Mouse (Mus musculus): ENCODE results near the gene Gba2. TPM values are rescaled to one million over a fixed set of nuclear protein-coding genes. Genes with fewer than 3 reads are reported as not detected.

Gene Gba2
- polyA plus RNA-seq, 1 experiment from 2014 or later: 16.1 TPM

DNA sequence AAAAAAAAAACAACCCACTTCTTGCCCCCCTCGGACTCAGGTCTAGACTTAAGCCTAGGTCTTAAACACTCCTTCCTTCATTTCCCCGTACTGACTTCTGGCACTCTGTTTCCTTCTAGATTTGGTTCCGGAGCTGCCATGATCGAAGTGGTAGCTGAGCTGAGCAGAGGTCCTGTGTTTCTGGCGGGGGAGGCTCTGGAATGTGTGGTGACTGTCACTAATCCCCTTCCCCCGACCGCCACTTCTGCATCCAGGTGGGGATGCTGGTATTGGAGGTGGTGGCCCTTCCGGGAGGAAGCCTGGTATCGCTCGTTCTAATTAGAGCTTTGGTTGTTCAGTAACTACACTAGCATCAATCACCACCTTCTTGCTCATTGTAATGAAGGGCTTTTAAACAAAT is 583 bp upstream of the Gba2 start:
- WGBS: 3% methylated on average over 10 of the region's 10 CpGs
- Histone ChIP-seq H3K4me3 (replicated peaks) (peak overlapping the region; percentile 79), H3K27ac (0 out of 2 replicates have a peak overlapping the region, but pooled peaks have one; percentile 89), H3K9ac (peak overlapping the region; percentile 71), H3K36me3 (peaks cover 29% of the 10 kb centered on the region), H3K9me3 (no peaks in the 10 kb centered on the region), H3K27me3 (replicated peaks) (no peaks in the 10 kb centered on the region), H3K4me1 (peaks cover 30% of the 10 kb centered on the region), H3K4me2 (peak overlapping the region; percentile 93)
- no peak for ATAC-seq (ENCODE audit: insufficient read depth, low FRiP score, low read depth)

DNA sequence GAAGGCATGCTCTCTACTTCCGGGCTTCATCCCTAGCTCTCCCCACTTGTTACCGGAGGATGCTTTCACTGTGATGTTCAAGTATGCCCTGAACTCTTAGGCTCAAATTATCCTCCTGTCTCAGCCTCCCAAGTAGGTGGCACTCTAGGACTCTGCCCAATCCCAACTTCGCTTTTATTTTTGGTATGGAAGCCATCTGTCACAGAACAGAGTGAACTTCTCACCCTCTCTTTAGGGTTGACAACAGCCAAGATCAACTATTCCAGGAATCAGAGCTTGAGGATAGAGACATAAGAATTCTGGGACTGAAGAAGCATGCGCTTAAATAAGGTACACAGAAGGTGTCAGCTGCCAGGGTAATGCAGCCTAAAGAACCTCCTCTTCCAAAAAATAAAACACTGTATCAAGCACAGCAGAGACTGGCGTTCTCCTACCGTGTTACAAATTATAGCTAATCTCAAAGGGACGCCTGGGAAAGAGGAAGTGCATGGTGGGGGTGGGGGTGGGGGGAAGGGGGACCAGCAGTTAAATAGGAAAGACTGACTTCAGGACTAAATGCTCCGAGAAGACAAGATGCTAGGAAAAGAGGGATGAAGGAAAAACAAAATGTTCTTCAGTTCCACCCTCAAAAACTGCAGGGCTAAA is 1.3 kb downstream of the Gba2 start:
- Histone ChIP-seq H3K9me3 (no peaks in the 10 kb centered on the region), H3K4me3 (replicated peaks) (peak overlapping the region; percentile 79), H3K9ac (peak overlapping the region; percentile 71; the same call in 1 of the 2 replicates), H3K36me3 (peaks cover 21% of the 10 kb centered on the region), H3K27ac (no peak overlapping the region), H3K4me1 (peaks cover 30% of the 10 kb centered on the region), H3K4me2 (peak overlapping the region; percentile 93), H3K27me3 (replicated peaks) (no peaks in the 10 kb centered on the region)
- no peak for ATAC-seq (ENCODE audit: insufficient read depth, low FRiP score, low read depth)
- WGBS: 31% methylated on average over 8 of the region's 8 CpGs

DNA sequence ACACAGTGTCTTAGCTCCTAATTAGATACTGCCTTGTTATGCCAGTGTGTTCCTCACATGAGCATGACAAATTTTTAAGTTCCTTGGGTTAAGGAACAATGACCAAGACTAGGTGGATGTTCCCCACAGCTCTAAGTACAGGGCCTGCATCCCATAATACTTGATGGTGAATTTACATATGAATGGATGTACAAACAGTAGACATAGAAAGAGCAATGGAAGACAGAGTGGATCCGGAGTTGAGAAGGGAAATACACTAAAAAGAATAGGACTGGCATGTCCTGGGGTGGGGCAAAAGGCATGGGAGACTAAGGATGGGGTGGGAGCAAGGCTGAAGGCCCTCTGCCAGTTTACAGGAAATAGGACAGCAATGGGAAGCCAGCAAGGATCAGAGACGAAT is 3.3 kb downstream of the Gba2 start:
- no peak overlapping the region for H3K4me2 ChIP-seq
- no peaks in the 10 kb centered on the region for H3K27me3 ChIP-seq (replicated peaks)
- H3K9ac ChIP-seq: no peak overlapping the region
- H3K4me3 ChIP-seq (replicated peaks): no peak overlapping the region
- no peaks in the 10 kb centered on the region for H3K9me3 ChIP-seq
- 74% methylated on average over 2 of the region's 2 CpGs for WGBS
- H3K27ac ChIP-seq: no peak overlapping the region
- peaks cover 24% of the 10 kb centered on the region for H3K36me3 ChIP-seq
- no peak for ATAC-seq (ENCODE audit: insufficient read depth, low FRiP score, low read depth)
- H3K4me1 ChIP-seq: peaks cover 30% of the 10 kb centered on the region

DNA sequence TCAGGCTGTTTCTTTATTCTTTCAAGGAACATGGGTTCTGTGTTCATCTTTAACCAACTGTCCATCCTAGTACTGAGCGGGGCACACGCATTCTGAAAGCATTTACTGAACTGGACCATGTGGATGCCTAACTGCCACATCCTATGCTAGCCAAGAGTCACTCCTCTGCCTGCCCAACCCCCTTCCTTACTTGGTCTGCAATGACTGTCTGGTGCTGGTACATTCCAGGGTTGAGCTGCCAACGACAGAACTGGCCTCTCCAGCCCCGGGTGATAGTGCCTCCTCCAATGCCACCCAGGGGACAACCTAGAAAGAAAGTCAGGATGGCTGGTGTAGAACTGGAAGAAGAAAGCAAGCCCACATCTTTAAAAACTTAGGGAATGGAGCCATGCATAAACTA is 5.1 kb downstream of the Gba2 start:
- Histone ChIP-seq H3K27ac (no peak overlapping the region), H3K4me1 (peaks cover 19% of the 10 kb centered on the region), H3K9me3 (no peaks in the 10 kb centered on the region), H3K9ac (no peak overlapping the region), H3K27me3 (replicated peaks) (no peaks in the 10 kb centered on the region), H3K4me3 (replicated peaks) (no peak overlapping the region), H3K36me3 (peaks cover 38% of the 10 kb centered on the region), H3K4me2 (no peak overlapping the region)
- 88% methylated on average over 4 of the region's 4 CpGs for WGBS
- ATAC-seq (ENCODE audit: insufficient read depth, low FRiP score, low read depth): no peak

DNA sequence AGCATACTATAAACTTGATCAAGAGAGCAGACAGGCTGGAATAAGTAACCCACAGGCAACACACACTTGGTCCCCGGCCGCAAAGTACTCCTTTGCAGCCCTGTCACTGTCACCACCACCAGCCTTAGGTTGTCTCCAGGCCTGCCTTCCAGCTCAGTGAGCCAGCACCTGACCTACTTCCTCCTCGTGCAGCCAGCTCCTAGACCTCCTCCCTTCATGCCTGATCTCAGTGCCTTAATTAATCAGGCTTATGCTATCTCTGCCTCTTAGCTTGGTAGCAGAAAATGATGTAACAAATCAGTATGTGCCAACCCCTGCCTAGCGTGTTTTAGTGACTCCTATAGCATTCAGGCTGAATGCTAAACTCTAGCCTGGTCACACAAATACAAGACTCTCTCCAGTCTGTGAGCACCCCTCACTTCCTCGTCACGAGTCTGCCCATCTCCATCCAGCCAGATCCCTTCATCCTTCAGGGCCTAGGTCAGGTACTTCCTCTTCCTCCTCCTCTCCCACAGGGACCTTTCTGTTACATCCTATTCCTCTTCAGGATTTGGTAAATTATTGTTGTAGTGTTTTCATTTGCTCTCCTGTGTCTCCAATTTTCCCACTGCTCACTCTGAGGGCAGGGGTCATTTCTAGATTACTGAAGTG is 7.2 kb downstream of the Gba2 start:
- ATAC-seq (ENCODE audit: insufficient read depth, low FRiP score, low read depth): no peak
- WGBS: 81% methylated on average over 6 of the region's 6 CpGs
- no peaks in the 10 kb centered on the region for H3K9me3 ChIP-seq
- H3K4me3 ChIP-seq (replicated peaks): no peak overlapping the region
- H3K4me2 ChIP-seq: no peak overlapping the region
- peaks cover 5% of the 10 kb centered on the region; the same call in 1 of the 2 replicates for H3K4me1 ChIP-seq
- H3K9ac ChIP-seq: no peak overlapping the region
- no peaks in the 10 kb centered on the region for H3K27me3 ChIP-seq (replicated peaks)
- H3K36me3 ChIP-seq: peaks cover 58% of the 10 kb centered on the region
- no peak overlapping the region for H3K27ac ChIP-seq

DNA sequence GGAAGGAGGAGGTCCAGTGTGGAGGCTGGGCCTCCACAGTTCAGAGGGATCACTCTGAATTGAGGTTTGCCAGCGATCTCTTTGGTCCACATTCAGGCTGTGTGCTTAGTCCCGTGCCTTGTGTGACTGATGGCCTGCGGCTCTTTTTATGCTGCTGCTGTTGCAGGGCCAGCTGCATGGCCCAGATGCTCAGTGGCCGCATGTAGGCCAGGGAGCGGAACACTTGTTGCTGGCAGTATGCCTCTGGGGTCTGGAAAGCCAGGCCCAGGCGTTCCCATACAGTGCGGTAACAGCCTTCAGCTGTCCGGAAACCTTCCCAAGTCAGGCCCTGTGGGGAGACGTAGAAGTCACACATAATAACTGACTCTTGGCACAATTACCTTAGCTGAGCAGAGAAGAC is 11.5 kb downstream of the Gba2 start:
- peaks cover 74% of the 10 kb centered on the region for H3K36me3 ChIP-seq
- no peaks in the 10 kb centered on the region for H3K27me3 ChIP-seq (replicated peaks)
- no peak for ATAC-seq (ENCODE audit: insufficient read depth, low FRiP score, low read depth)
- no peak overlapping the region for H3K27ac ChIP-seq
- 93% methylated on average over 9 of the region's 9 CpGs for WGBS
- H3K4me2 ChIP-seq: no peak overlapping the region
- H3K4me3 ChIP-seq (replicated peaks): no peak overlapping the region
- H3K4me1 ChIP-seq: peaks cover 12% of the 10 kb centered on the region; the same call in 1 of the 2 replicates
- H3K9me3 ChIP-seq: no peaks in the 10 kb centered on the region
- H3K9ac ChIP-seq: no peak overlapping the region

DNA sequence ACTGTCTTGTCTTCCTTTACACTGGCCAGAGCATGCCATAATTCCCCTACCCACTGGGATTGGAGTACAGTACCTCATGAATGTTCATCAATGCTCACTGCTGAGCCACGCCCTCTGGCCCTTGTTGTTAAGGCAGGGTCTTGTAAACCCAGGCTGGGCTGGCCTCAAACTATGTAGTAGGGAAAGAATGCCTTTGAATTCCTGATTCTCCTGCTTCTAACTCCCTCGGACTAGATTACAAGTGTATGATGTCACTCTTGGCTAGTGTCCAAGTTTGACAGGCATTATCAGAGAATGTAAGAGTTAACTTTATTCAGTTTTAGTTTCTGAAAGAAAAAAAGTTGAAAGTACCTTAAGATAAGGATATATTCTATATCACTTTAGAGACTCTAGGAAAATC is 14.4 kb downstream of the Gba2 start:
- Histone ChIP-seq H3K4me1 (peaks cover 30% of the 10 kb centered on the region), H3K4me3 (replicated peaks) (no peak overlapping the region), H3K9ac (no peak overlapping the region), H3K9me3 (no peaks in the 10 kb centered on the region), H3K36me3 (peaks cover 48% of the 10 kb centered on the region), H3K27ac (no peak overlapping the region), H3K4me2 (no peak overlapping the region), H3K27me3 (replicated peaks) (no peaks in the 10 kb centered on the region)
- no peak for ATAC-seq (ENCODE audit: insufficient read depth, low FRiP score, low read depth)
- WGBS: 38% methylated on average over 2 of the region's 2 CpGs

DNA sequence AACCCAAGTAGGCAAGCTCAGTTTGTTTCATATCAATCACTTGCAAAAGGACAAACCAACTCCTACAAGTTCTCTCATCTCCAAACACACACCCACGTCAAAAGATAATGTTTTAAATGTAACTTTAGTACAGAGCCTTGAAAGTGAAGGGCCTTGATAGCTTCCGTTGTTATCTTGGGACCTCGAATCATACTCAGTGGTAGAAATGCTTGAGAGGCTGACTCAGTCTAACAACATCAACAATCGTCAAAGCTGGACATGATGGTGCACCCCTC is 15.1 kb downstream of the Gba2 start:
- H3K9me3 ChIP-seq: no peaks in the 10 kb centered on the region
- peaks cover 41% of the 10 kb centered on the region for H3K36me3 ChIP-seq
- peak overlapping the region; percentile 78 for H3K4me3 ChIP-seq (replicated peaks)
- no peaks in the 10 kb centered on the region for H3K27me3 ChIP-seq (replicated peaks)
- peak overlapping the region; percentile 36; the same call in 1 of the 2 replicates for H3K9ac ChIP-seq
- peak overlapping the region; percentile 100; the same call in 1 of the 2 replicates for H3K27ac ChIP-seq
- ATAC-seq (ENCODE audit: insufficient read depth, low FRiP score, low read depth): no peak
- H3K4me2 ChIP-seq: peak overlapping the region; percentile 73
- 63% methylated on average over 4 of the region's 4 CpGs for WGBS
- H3K4me1 ChIP-seq: peaks cover 37% of the 10 kb centered on the region

DNA sequence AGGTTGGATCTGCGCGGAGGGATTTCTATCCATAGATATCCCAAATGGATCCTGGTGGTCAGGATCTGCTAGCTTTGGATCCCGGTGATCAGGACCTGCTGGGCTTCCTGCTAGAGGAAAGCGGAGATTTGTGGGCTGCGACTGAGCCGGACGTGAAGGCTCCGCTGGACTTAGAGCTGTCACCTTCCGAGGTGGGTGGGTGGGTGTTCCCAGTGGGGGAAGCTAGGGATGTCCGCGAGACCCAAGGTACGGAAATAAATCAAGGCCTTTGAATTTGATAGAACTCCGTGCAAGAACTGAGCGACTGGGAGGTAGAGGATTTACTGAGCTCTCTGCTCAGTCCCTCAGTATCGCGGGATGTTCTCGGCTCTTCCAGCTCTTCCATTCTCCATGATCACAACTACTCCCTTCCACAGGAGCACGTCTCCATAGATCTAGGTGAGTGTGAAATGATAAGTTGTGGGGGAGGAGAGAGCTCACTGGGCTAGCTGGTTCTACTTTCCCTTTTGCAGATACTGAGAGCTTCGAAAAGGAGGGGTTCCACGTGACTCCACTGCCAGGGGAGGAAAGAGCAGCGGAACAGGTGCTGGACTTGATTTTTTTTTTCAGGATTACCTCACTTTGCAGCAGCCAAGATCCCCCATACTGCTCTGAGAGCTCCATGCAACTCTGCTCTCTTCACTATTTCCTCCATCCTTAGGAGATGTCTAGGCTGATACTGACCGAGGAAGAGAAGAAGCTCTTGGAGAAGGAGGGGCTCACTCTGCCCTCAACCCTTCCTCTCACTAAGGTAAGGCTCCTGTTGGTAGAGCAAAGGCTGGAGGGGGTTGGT is 15.7 kb downstream of the Gba2 start:
- H3K9ac ChIP-seq: peak overlapping the region; percentile 36
- H3K4me3 ChIP-seq (replicated peaks): peak overlapping the region; percentile 78
- WGBS: 3% methylated on average over 22 of the region's 22 CpGs
- peaks cover 42% of the 10 kb centered on the region for H3K4me1 ChIP-seq
- no peaks in the 10 kb centered on the region for H3K9me3 ChIP-seq
- H3K27me3 ChIP-seq (replicated peaks): no peaks in the 10 kb centered on the region
- H3K36me3 ChIP-seq: peaks cover 35% of the 10 kb centered on the region
- peak overlapping the region; percentile 100 for H3K27ac ChIP-seq
- no peak for ATAC-seq (ENCODE audit: insufficient read depth, low FRiP score, low read depth)
- peak overlapping the region; percentile 73 for H3K4me2 ChIP-seq

DNA sequence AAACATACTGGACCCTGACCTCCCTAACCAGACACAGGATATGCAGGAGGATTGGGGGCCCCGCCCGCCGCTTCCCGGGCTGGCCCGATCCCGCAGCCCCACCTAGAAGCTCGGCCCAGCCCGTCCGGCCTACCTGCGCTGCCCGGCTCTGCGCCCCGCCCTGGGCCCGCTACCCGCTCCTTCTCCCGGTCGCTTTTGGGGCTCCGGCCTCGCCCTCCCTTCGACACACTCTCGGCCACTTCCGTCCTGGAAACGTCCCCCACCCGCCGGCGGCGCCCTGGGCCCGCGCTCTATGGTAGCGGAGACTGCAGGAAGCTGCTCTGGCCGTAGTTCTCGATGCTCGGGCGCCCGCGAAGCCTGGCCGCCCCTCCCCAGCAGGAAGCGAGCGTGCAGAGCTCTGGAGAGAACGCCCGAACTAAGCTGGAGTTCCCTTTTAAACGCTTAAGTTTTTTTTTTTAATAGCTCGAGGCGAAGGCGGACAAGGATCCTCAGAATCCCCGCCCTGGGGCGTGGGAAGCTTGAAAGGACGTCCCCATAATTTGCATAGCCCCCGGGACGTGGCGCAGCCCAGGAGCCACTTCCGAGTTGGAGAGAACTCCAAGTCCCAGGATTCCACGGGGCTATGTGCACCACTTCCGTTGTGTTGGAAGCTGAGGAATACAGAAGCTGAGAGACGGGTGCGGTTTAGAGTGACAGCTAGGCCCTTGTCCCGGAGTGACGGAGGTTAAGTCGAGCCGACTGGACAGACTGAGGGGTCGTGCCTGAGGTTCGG is 16.5 kb downstream of the Gba2 start, which contains the start of the genes Creb3 and Tln1:
Gene Creb3, plus strand, starts transcription at position 336 of the 772 bp plus-strand sequence.
Gene Tln1, minus strand, starts transcription at position 695 of the 772 bp plus-strand sequence.
- WGBS: under 1% methylated on average over 62 of the region's 62 CpGs
- H3K4me3 ChIP-seq (replicated peaks): peak within 1 kb of the TSS; percentile 78
- peak within 1 kb of the TSS; percentile 62 for H3K9ac ChIP-seq
- H3K4me2 ChIP-seq: peak within 1 kb of the TSS; percentile 73
- no peaks in the 10 kb centered on the region for H3K27me3 ChIP-seq (replicated peaks)
- H3K36me3 ChIP-seq: peaks cover 29% of the 10 kb centered on the region
- H3K9me3 ChIP-seq: no peaks in the 10 kb centered on the region
- H3K27ac ChIP-seq: peak within 1 kb of the TSS; percentile 100
- H3K4me1 ChIP-seq: peaks cover 50% of the 10 kb centered on the region
- peak; percentile 91 for ATAC-seq (ENCODE audit: insufficient read depth, low FRiP score, low read depth)

DNA sequence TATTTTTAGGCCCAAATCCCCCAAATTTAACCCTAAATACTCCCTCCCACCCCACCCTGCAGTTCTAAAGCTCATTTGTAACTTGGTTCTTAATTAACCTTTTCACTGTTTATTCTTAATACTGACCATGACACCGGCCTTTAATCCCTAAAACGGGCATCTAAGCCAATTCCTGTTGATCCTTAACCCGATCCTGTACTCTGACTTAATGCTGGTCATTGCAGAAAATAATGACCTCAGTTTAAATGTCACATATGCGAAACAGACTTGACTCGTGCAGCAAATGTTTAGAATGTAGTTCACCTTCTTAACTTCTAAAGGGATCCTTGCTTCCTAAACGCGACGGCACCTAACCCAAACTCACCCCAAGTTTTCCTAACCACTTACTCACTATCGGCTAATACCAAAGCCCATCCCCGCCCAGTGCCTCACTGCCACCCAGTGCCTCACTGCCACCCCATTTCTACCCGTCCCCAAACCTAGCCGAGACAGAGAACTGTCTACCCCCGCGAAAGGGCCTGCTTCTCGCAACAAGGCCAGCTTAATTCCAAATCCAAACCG is 17.2 kb downstream of the Gba2 start:
- peak; percentile 27; the same call in 1 of the 2 replicates for ATAC-seq (ENCODE audit: insufficient read depth, low FRiP score, low read depth)
- peak overlapping the region; percentile 62 for H3K9ac ChIP-seq
- H3K36me3 ChIP-seq: peaks cover 28% of the 10 kb centered on the region
- peak overlapping the region; percentile 78 for H3K4me3 ChIP-seq (replicated peaks)
- peaks cover 51% of the 10 kb centered on the region for H3K4me1 ChIP-seq
- H3K27me3 ChIP-seq (replicated peaks): no peaks in the 10 kb centered on the region
- no peaks in the 10 kb centered on the region for H3K9me3 ChIP-seq
- whole genome bisulfite sequencing: 1% methylated on average over 16 of the region's 16 CpGs
- H3K27ac ChIP-seq: peak overlapping the region; percentile 100
- H3K4me2 ChIP-seq: peak overlapping the region; percentile 73
